In the genomic region with DNA sequence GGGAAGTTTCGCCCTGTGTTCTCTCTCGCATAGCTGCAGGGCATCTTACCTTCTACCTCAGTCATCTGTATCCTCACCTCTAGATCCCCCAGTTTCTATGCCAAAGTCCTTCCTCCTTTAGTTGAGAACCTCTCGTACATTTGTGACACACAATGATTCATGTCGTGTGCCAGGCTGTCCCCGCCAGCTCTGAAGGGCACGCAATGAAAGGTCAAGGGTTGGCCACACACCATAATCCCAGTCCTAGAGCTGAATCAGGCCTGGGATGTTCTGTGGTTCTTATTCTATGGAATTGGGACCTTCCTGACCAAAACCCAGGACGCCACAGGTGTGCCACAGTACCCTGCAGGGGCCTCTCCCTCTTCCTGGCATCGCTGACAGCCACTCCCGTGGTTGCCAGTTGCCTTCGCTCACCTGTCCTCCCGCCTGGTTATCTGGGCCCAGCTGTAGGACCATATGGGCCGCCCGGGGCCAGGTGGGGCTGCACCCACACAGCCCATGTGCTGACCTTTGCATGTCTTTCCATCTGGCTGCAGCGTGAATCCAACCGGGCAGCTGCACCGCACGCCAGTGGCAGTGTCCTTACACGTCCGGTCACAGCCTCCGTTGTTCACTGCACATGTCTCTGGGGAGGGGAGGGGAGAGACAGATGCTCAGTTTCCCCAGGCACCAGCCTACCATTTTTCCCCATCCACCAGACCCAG, we compare ENCODE assay signal across 17 mouse cellular contexts. TPM values are rescaled to one million over a fixed set of nuclear protein-coding genes. Genes with fewer than 3 reads are reported as not detected.
DNase-seq lines count a peak whose midpoint lies in the region; ATAC-seq and TF ChIP-seq lines count a peak whose summit lies in the region.
"Had no signal": no experiment of that assay in that cellular context is flagged by ENCODE, and none has a peak within 500 bp of the region (broad histone marks: within the 10 kb centered on the region; RNA-seq: fewer than 3 reads in every experiment).

No protein-coding gene starts in this region.

- H3K4me1 ChIP-seq in forebrain, embryonic 10.5 days = peaks cover 27% of the 10 kb centered on the region
- H3K4me1 ChIP-seq in forebrain, embryonic 13.5 days = no peaks in the 10 kb centered on the region
- peaks cover 24% of the 10 kb centered on the region for H3K4me1 ChIP-seq in midbrain, embryonic 10.5 days
- no peaks in the 10 kb centered on the region for H3K4me1 ChIP-seq in midbrain, postnatal 0 days (ENCODE audit: insufficient read depth, low read length)
- H3K4me1 ChIP-seq in limb, embryonic 11.5 days (ENCODE audit: control insufficient read depth, insufficient read depth, low read length) = peaks cover 30% of the 10 kb centered on the region
- no peaks in the 10 kb centered on the region for H3K4me1 ChIP-seq in midbrain, embryonic 13.5 days (replicated peaks)

- H3K9ac ChIP-seq in forebrain, embryonic 13.5 days = no peak overlapping the region
- H3K9ac ChIP-seq in midbrain, postnatal 0 days (replicated peaks; ENCODE audit: low read length, poor library complexity, severe bottlenecking) = no peak overlapping the region
- H3K9ac ChIP-seq in limb, embryonic 11.5 days (ENCODE audit: low read length) = 0 out of 2 replicates have a peak overlapping the region, but pooled peaks have one; percentile 22
- H3K9ac ChIP-seq in midbrain, embryonic 13.5 days (replicated peaks) = no peak overlapping the region
- H3K9ac ChIP-seq: embryonic facial prominence, embryonic 15.5 days; midbrain, embryonic 12.5 days had no signal

- H3K4me2 ChIP-seq in forebrain, embryonic 13.5 days = no peak overlapping the region
- no peak overlapping the region for H3K4me2 ChIP-seq in midbrain, postnatal 0 days (ENCODE audit: low read depth, low read length, poor library complexity, severe bottlenecking)
- H3K4me2 ChIP-seq in limb, embryonic 11.5 days (ENCODE audit: low read depth, severe bottlenecking) = no peak overlapping the region
- H3K4me2 ChIP-seq in midbrain, embryonic 13.5 days (replicated peaks) = no peak overlapping the region
- H3K4me2 ChIP-seq: embryonic facial prominence, embryonic 15.5 days; midbrain, embryonic 12.5 days had no signal

- H3K36me3 ChIP-seq in forebrain, embryonic 10.5 days (replicated peaks) = peaks cover 69% of the 10 kb centered on the region
- 0 out of 2 replicates have a peak, but pooled peaks cover 2% of the 10 kb centered on the region for H3K36me3 ChIP-seq in forebrain, embryonic 13.5 days (ENCODE audit: poor library complexity, severe bottlenecking)
- H3K36me3 ChIP-seq in midbrain, embryonic 10.5 days = peaks cover 70% of the 10 kb centered on the region
- H3K36me3 ChIP-seq in midbrain, postnatal 0 days (ENCODE audit: insufficient read depth, low read length) = no peaks in the 10 kb centered on the region
- H3K36me3 ChIP-seq in limb, embryonic 11.5 days (ENCODE audit: control insufficient read depth, insufficient read depth, low read length) = 0 out of 2 replicates have a peak, but pooled peaks cover under 1% of the 10 kb centered on the region
- H3K36me3 ChIP-seq in midbrain, embryonic 13.5 days = peaks cover 5% of the 10 kb centered on the region; the same call in 1 of the 2 replicates
- H3K36me3 ChIP-seq: embryonic facial prominence, embryonic 15.5 days; midbrain, embryonic 12.5 days had no signal

- H3K27me3 ChIP-seq in forebrain, embryonic 10.5 days (ENCODE audit: poor library complexity, severe bottlenecking) = no peaks in the 10 kb centered on the region
- no peaks in the 10 kb centered on the region for H3K27me3 ChIP-seq in forebrain, embryonic 13.5 days
- 0 out of 2 replicates have a peak, but pooled peaks cover 6% of the 10 kb centered on the region for H3K27me3 ChIP-seq in midbrain, embryonic 10.5 days (ENCODE audit: low read depth, poor library complexity, severe bottlenecking)
- no peaks in the 10 kb centered on the region for H3K27me3 ChIP-seq in midbrain, postnatal 0 days (ENCODE audit: insufficient read depth, low read length)
- no peaks in the 10 kb centered on the region for H3K27me3 ChIP-seq in limb, embryonic 11.5 days (ENCODE audit: control insufficient read depth, insufficient read depth, low read length)
- H3K27me3 ChIP-seq in midbrain, embryonic 13.5 days = no peaks in the 10 kb centered on the region
- H3K27me3 ChIP-seq: embryonic facial prominence, embryonic 15.5 days; midbrain, embryonic 12.5 days had no signal

- 83% methylated on average over 20 of the region's 20 CpGs for WGBS in forebrain, embryonic 10.5 days
- WGBS in forebrain, embryonic 13.5 days = 90% methylated on average over 20 of the region's 20 CpGs
- 86% methylated on average over 20 of the region's 20 CpGs for WGBS in midbrain, embryonic 10.5 days
- WGBS in midbrain, postnatal 0 days = 87% methylated on average over 19 of the region's 20 CpGs
- 35% methylated on average over 20 of the region's 20 CpGs for WGBS in limb, embryonic 11.5 days
- WGBS in midbrain, embryonic 13.5 days = 88% methylated on average over 20 of the region's 20 CpGs

- 0 out of 2 replicates have a peak overlapping the region, but pooled peaks have one; percentile 31 for H3K27ac ChIP-seq in forebrain, embryonic 10.5 days
- no peak overlapping the region for H3K27ac ChIP-seq in forebrain, embryonic 13.5 days
- H3K27ac ChIP-seq in midbrain, embryonic 10.5 days (replicated peaks) = 0 out of 2 replicates have a peak overlapping the region, but pooled peaks have one; percentile 57
- H3K27ac ChIP-seq in midbrain, postnatal 0 days (ENCODE audit: low read depth, low read length) = no peak overlapping the region
- H3K27ac ChIP-seq in limb, embryonic 11.5 days (replicated peaks; ENCODE audit: low read depth, low read length) = peak overlapping the region; percentile 64; the same call in 1 of the 2 replicates
- no peak overlapping the region for H3K27ac ChIP-seq in midbrain, embryonic 13.5 days
- H3K27ac ChIP-seq: embryonic facial prominence, embryonic 15.5 days; macrophage; midbrain, embryonic 12.5 days had no signal

- intact Hi-C loops in left cerebral cortex, postnatal 14 days (cut with DNase I) = loop anchor here (10.0 kb wide), 1 partner anchor 416 kb away; no protein-coding TSS in a partner anchor

- no peak for TF ChIP-seq CTCF in midbrain, postnatal 0 days (IDR thresholded peaks at IDR 0.05)

- H3K4me3 ChIP-seq in forebrain, embryonic 10.5 days = no peak overlapping the region
- H3K4me3 ChIP-seq in forebrain, embryonic 13.5 days = no peak overlapping the region
- no peak overlapping the region for H3K4me3 ChIP-seq in midbrain, embryonic 10.5 days
- H3K4me3 ChIP-seq in midbrain, postnatal 0 days (ENCODE audit: low read depth, low read length) = no peak overlapping the region
- no peak overlapping the region for H3K4me3 ChIP-seq in limb, embryonic 11.5 days (ENCODE audit: low read depth, low read length)
- no peak overlapping the region for H3K4me3 ChIP-seq in midbrain, embryonic 13.5 days (replicated peaks)
- H3K4me3 ChIP-seq: embryonic facial prominence, embryonic 15.5 days; midbrain, embryonic 12.5 days had no signal

- no peaks in the 10 kb centered on the region for H3K9me3 ChIP-seq in forebrain, embryonic 10.5 days
- H3K9me3 ChIP-seq in forebrain, embryonic 13.5 days (replicated peaks) = no peaks in the 10 kb centered on the region
- no peaks in the 10 kb centered on the region for H3K9me3 ChIP-seq in midbrain, embryonic 10.5 days (replicated peaks)
- H3K9me3 ChIP-seq in midbrain, postnatal 0 days (ENCODE audit: low read length) = no peaks in the 10 kb centered on the region
- no peaks in the 10 kb centered on the region for H3K9me3 ChIP-seq in limb, embryonic 11.5 days (ENCODE audit: control insufficient read depth, low read length)
- no peaks in the 10 kb centered on the region for H3K9me3 ChIP-seq in midbrain, embryonic 13.5 days
- H3K9me3 ChIP-seq: embryonic facial prominence, embryonic 15.5 days; midbrain, embryonic 12.5 days had no signal

- DNase-seq in forebrain, embryonic 10.5 days (ENCODE audit: extremely low spot score, low spot score) = no peak
- DNase-seq in midbrain, embryonic 10.5 days (ENCODE audit: low spot score) = no peak
- DNase-seq in midbrain, postnatal 0 days (ENCODE audit: low spot score) = no peak
- peak; percentile 50 to 65 for DNase-seq in adrenal gland, postnatal 36 days
- peak; percentile 62 for DNase-seq in limb, embryonic 11.5 days (ENCODE audit: low spot score)
- DNase-seq in left cerebral cortex, postnatal 14 days (ENCODE audit: low spot score in 2 of 2) = no peak
- DNase-seq: cerebellum, adult 11-12 months; cerebellum, postnatal 36 days; kidney, adult 9 months; thymus, adult 2 months had no signal

- ATAC-seq in forebrain, embryonic 13.5 days = no peak
- no peak for ATAC-seq in midbrain, postnatal 0 days (ENCODE audit: low FRiP score)
- no peak for ATAC-seq in limb, embryonic 11.5 days (ENCODE audit: insufficient number of reproducible peaks, low FRiP score, low TSS enrichment, low read depth)
- no peak for ATAC-seq in midbrain, embryonic 13.5 days
- ATAC-seq: activated CD4-positive, CD25-positive, alpha-beta regulatory T cell, adult 4 months; inflammation-experienced regulatory T-cells, adult 6 months had no signal

RNA-seq across cellular contexts. Expression of a gene that starts 43.4 kb away (rescaled TPM):
- polyA plus RNA-seq in forebrain, embryonic 10.5 days (2016; fragmentation: Nextera tagmentation; extraction: Ambion mirVana) = 64.6 and 65.7 TPM in 2 replicates
- 40.7 and 46.2 TPM in 2 replicates for polyA plus RNA-seq in forebrain, embryonic 13.5 days (2015; fragmentation: Nextera tagmentation; extraction: Ambion mirVana)
- 57.0 and 57.4 TPM in 2 replicates for polyA plus RNA-seq in midbrain, embryonic 10.5 days (2016; fragmentation: Nextera tagmentation; extraction: Ambion mirVana)
- 50.5 and 56.4 TPM in 2 replicates for total RNA-seq in midbrain, postnatal 0 days (2014; rRNA removed)
- 39.1 and 40.1 TPM in 2 replicates for polyA plus RNA-seq in midbrain, postnatal 0 days (2015; fragmentation: Nextera tagmentation; extraction: Ambion mirVana)
- 10 to 100 TPM; 33.4 to 41.1 TPM for total RNA-seq in adrenal gland, postnatal 36 days (2021)
- 55.8 and 59.1 TPM in 2 replicates for polyA plus RNA-seq in limb, embryonic 11.5 days (2014; fragmentation: Nextera tagmentation; extraction: Ambion mirVana)
- total RNA-seq in left cerebral cortex, postnatal 14 days (2021) = 10 to 100 TPM; 16.2 to 17.2 TPM
- polyA plus RNA-seq in midbrain, embryonic 13.5 days (2015; fragmentation: Nextera tagmentation; extraction: Ambion mirVana) = 47.7 and 48.0 TPM in 2 replicates

Comparison
In these comparisons a context has a peak if more than half of its experiments do, and no peak if none do; other contexts are left out.
1. H3K27ac ChIP-seq: peak in forebrain, embryonic 10.5 days (single experiment), midbrain, embryonic 10.5 days (single experiment) and limb, embryonic 11.5 days (single experiment); none in forebrain, embryonic 13.5 days (single experiment), midbrain, postnatal 0 days (single experiment) and midbrain, embryonic 13.5 days (single experiment).
2. DNase-seq: peak in adrenal gland, postnatal 36 days (2 of 2) and limb, embryonic 11.5 days (single experiment); none in forebrain, embryonic 10.5 days (single experiment), midbrain, embryonic 10.5 days (single experiment), midbrain, postnatal 0 days (single experiment) and left cerebral cortex, postnatal 14 days (0 of 2).